Mouse (Mus musculus): ENCODE measurements around the gene Cachd1. TPM values are rescaled to one million over a fixed set of nuclear protein-coding genes. Genes with fewer than 3 reads are reported as not detected.
A peak's percentile ranks its signal among the peaks of the same experiment; 100 is the strongest.

Cachd1 gene
- polyA plus RNA-seq, 1 experiment from 2014 or later: 7.0 TPM

- Histone ChIP-seq H3K4me1 (replicated peaks; ENCODE audit: control insufficient read depth, insufficient read depth) (peaks cover 3% of the 10 kb centered on the region; the same call in 1 of the 2 replicates), H3K9ac (ENCODE audit: low read length) (no peak overlapping the region), H3K4me3 (ENCODE audit: low read depth, low read length) (no peak overlapping the region), H3K4me2 (replicated peaks; ENCODE audit: low read depth) (no peak overlapping the region), H3K36me3 (ENCODE audit: control insufficient read depth, insufficient read depth, low read length) (no peaks in the 10 kb centered on the region), H3K9me3 (ENCODE audit: control insufficient read depth, low read length) (no peaks in the 10 kb centered on the region), H3K27ac (replicated peaks) (no peak overlapping the region; the same call in 1 of the 2 replicates), H3K27me3 (ENCODE audit: control insufficient read depth, insufficient read depth, low read length) (no peaks in the 10 kb centered on the region)
- ATAC-seq (ENCODE audit: low FRiP score, low TSS enrichment) (no peak), DNase-seq (ENCODE audit: low spot score) (no peak)
- 38% methylated on average over 3 of the region's 3 CpGs for WGBS
- TF ChIP-seq EP300 (optimal IDR thresholded peaks at IDR 0.05) (no peak), CTCF (IDR thresholded peaks at IDR 0.05; ENCODE audit: low read depth) (no peak)
Observed at GRCm38 (mm10) chr4:100857411-100857869, 81.0 kb downstream of the Cachd1 start.

- Histone ChIP-seq H3K36me3 (ENCODE audit: control insufficient read depth, insufficient read depth, low read length) (no peaks in the 10 kb centered on the region), H3K27ac (replicated peaks) (no peak overlapping the region), H3K9me3 (ENCODE audit: control insufficient read depth, low read length) (no peaks in the 10 kb centered on the region), H3K4me1 (replicated peaks; ENCODE audit: control insufficient read depth, insufficient read depth) (peaks cover 3% of the 10 kb centered on the region), H3K4me3 (ENCODE audit: low read depth, low read length) (no peak overlapping the region), H3K27me3 (ENCODE audit: control insufficient read depth, insufficient read depth, low read length) (no peaks in the 10 kb centered on the region), H3K9ac (ENCODE audit: low read length) (no peak overlapping the region), H3K4me2 (replicated peaks; ENCODE audit: low read depth) (peak overlapping the region; percentile 5)
- no peak for TF ChIP-seq EP300 (optimal IDR thresholded peaks at IDR 0.05)
- no peak for TF ChIP-seq CTCF (IDR thresholded peaks at IDR 0.05; ENCODE audit: low read depth)
- DNase-seq (ENCODE audit: low spot score) (peak; percentile 50), ATAC-seq (ENCODE audit: low FRiP score, low TSS enrichment) (peak; percentile 76)
- WGBS: 23% methylated on average over 15 of the region's 15 CpGs
Observed at GRCm38 (mm10) chr4:100863861-100864428, 87.5 kb downstream of the Cachd1 start.

- peak overlapping the region; percentile 58; the same call in 1 of the 2 replicates for H3K27ac ChIP-seq (replicated peaks)
- H3K4me3 ChIP-seq (ENCODE audit: low read depth, low read length): no peak overlapping the region
- H3K9me3 ChIP-seq (ENCODE audit: control insufficient read depth, low read length): no peaks in the 10 kb centered on the region
- 36% methylated on average over 13 of the region's 13 CpGs for WGBS
- H3K4me2 ChIP-seq (replicated peaks; ENCODE audit: low read depth): no peak overlapping the region; the same call in 1 of the 2 replicates
- ATAC-seq (ENCODE audit: low FRiP score, low TSS enrichment) (no peak), DNase-seq (ENCODE audit: low spot score) (no peak)
- peaks cover 3% of the 10 kb centered on the region for H3K4me1 ChIP-seq (replicated peaks; ENCODE audit: control insufficient read depth, insufficient read depth)
- H3K36me3 ChIP-seq (ENCODE audit: control insufficient read depth, insufficient read depth, low read length): no peaks in the 10 kb centered on the region
- H3K9ac ChIP-seq (ENCODE audit: low read length): no peak overlapping the region
- no peaks in the 10 kb centered on the region for H3K27me3 ChIP-seq (ENCODE audit: control insufficient read depth, insufficient read depth, low read length)
- TF ChIP-seq CTCF (IDR thresholded peaks at IDR 0.05; ENCODE audit: low read depth): no peak
- TF ChIP-seq EP300 (optimal IDR thresholded peaks at IDR 0.05): no peak
Observed at GRCm38 (mm10) chr4:100865423-100865822, 88.9 kb downstream of the Cachd1 start.

- Histone ChIP-seq H3K36me3 (ENCODE audit: control insufficient read depth, insufficient read depth, low read length) (no peaks in the 10 kb centered on the region), H3K4me3 (ENCODE audit: low read depth, low read length) (no peak overlapping the region), H3K4me1 (replicated peaks; ENCODE audit: control insufficient read depth, insufficient read depth) (peaks cover 3% of the 10 kb centered on the region), H3K27ac (replicated peaks) (peak overlapping the region; percentile 58), H3K9me3 (ENCODE audit: control insufficient read depth, low read length) (no peaks in the 10 kb centered on the region), H3K27me3 (ENCODE audit: control insufficient read depth, insufficient read depth, low read length) (no peaks in the 10 kb centered on the region), H3K9ac (ENCODE audit: low read length) (no peak overlapping the region), H3K4me2 (replicated peaks; ENCODE audit: low read depth) (no peak overlapping the region; the same call in 1 of the 2 replicates)
- no peak for ATAC-seq (ENCODE audit: low FRiP score, low TSS enrichment)
- DNase-seq (ENCODE audit: low spot score): no peak
- TF ChIP-seq CTCF (IDR thresholded peaks at IDR 0.05; ENCODE audit: low read depth) (no peak), EP300 (optimal IDR thresholded peaks at IDR 0.05) (no peak)
- 29% methylated on average over 12 of the region's 12 CpGs for WGBS
Observed at GRCm38 (mm10) chr4:100865962-100866703, 89.7 kb downstream of the Cachd1 start.

DNA sequence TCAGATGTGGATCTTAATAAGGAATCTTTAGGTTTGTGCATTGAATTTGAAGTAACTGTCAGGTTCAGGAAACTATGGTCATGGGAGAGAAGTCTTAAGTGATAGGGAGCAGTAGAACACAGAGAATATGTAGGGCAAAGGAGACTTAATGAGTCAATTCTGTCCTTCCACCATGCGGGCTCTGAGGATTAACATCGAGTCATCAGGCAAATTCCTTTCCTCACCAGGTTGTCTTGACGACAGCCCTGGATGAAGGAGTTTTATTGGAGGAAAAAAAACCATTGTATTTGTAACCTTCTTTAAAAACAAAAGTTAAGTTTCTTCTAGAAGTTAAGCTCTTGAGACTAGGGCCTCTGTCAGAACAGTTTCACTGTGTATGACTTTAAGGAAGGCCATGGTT lies 100.9 kb downstream of the Cachd1 start:
- 60% methylated on average over 3 of the region's 3 CpGs for WGBS
- ATAC-seq (ENCODE audit: low FRiP score, low TSS enrichment) (no peak), DNase-seq (ENCODE audit: low spot score) (no peak)
- H3K9ac ChIP-seq (ENCODE audit: low read length): no peak overlapping the region
- no peaks in the 10 kb centered on the region for H3K27me3 ChIP-seq (ENCODE audit: control insufficient read depth, insufficient read depth, low read length)
- no peak overlapping the region for H3K4me3 ChIP-seq (ENCODE audit: low read depth, low read length)
- no peak overlapping the region for H3K4me2 ChIP-seq (replicated peaks; ENCODE audit: low read depth)
- H3K4me1 ChIP-seq (replicated peaks; ENCODE audit: control insufficient read depth, insufficient read depth): no peaks in the 10 kb centered on the region
- no peak overlapping the region for H3K27ac ChIP-seq (replicated peaks)
- H3K36me3 ChIP-seq (ENCODE audit: control insufficient read depth, insufficient read depth, low read length): no peaks in the 10 kb centered on the region
- H3K9me3 ChIP-seq (ENCODE audit: control insufficient read depth, low read length): no peaks in the 10 kb centered on the region
- no peak for TF ChIP-seq CTCF (IDR thresholded peaks at IDR 0.05; ENCODE audit: low read depth)
- TF ChIP-seq EP300 (optimal IDR thresholded peaks at IDR 0.05): no peak

DNA sequence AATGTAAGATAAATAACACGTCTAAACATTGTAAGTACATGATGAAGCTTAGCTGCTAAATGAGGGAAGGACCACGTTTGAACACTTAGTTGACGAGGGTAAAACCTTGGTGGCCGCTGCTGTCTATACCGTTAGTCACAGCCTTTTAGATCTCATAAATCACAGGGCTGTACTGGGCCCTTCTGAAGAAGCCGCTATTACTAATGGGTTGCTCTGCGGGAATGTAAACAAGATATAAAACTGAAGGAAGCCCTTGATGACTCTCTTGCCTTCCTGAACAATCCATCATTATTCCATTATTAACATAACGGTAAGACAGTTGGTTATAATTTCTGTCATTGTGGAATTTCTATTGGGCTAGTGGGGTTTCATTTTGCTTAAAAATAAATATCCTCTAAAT lies 102.9 kb downstream of the Cachd1 start:
- TF ChIP-seq CTCF (IDR thresholded peaks at IDR 0.05; ENCODE audit: low read depth) (no peak), EP300 (optimal IDR thresholded peaks at IDR 0.05) (no peak)
- 29% methylated on average over 8 of the region's 8 CpGs for WGBS
- H3K9ac ChIP-seq (ENCODE audit: low read length): no peak overlapping the region
- H3K27me3 ChIP-seq (ENCODE audit: control insufficient read depth, insufficient read depth, low read length): no peaks in the 10 kb centered on the region
- no peaks in the 10 kb centered on the region for H3K36me3 ChIP-seq (ENCODE audit: control insufficient read depth, insufficient read depth, low read length)
- DNase-seq (ENCODE audit: low spot score) (no peak), ATAC-seq (ENCODE audit: low FRiP score, low TSS enrichment) (no peak)
- H3K4me1 ChIP-seq (replicated peaks; ENCODE audit: control insufficient read depth, insufficient read depth): no peaks in the 10 kb centered on the region
- H3K4me2 ChIP-seq (replicated peaks; ENCODE audit: low read depth): no peak overlapping the region
- H3K4me3 ChIP-seq (ENCODE audit: low read depth, low read length): no peak overlapping the region
- H3K9me3 ChIP-seq (ENCODE audit: control insufficient read depth, low read length): no peaks in the 10 kb centered on the region
- no peak overlapping the region for H3K27ac ChIP-seq (replicated peaks)

Measured in stomach, postnatal 0 days (tissue).